Mouse (Mus musculus) embryo, embryonic 10 days (tissue): ENCODE data around the gene Gltp.

Experiments used
- DNase-seq: peaks from one replicate; pipeline ENCODE4 v3.0.0-alpha.2; 2015; ENCODE audit warnings: low spot score

Gltp gene

DNA sequence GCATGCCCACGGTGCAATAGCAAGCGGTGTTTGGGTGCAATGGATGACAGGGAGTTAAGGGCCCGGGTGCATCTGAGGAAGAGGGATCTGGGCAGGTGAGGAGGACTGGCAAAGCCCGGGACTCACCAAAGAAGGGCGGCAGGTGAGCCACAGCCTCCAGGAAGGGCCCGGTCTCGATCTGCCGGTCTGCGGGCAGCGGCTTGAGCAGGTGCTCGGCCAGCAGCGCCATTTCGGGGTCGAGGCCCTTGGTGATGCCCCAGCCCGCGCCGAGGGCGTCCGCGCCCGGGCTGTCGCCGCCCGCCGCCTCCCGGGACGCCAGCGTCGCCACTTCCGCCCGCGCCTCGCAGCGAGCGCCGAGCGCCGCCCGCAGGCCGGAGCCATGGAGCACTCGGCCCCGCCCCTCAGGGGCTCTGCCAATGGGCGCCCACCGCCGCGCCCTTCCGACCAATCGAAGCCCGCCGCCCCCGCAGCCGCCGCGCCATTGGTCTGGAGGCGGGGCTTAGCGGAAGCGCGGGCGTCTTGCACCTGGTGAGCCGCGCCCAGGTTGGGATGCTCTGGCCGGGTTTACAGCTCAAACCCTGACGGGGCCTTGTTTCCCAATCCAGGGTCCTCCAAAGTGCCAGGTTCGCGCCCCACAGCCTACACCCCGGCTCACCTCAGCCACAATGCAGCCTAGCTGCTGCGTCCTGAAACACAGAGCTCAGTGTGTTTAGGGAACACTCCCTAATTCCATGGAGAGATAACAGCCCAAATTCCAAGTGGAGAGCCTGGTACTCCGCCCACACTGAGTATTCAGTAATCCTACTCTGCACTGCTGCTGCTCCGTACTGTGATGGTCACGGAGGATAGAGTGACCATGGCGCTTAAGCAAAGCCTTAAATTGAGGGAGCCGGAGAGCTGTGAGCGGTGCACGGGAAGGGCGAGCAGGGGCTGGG, at the start of gene Gltp:
Gltp (minus strand) TSS at position 352 of the 935 bp plus-strand sequence.
- DNase-seq: peak; percentile 94

DNA sequence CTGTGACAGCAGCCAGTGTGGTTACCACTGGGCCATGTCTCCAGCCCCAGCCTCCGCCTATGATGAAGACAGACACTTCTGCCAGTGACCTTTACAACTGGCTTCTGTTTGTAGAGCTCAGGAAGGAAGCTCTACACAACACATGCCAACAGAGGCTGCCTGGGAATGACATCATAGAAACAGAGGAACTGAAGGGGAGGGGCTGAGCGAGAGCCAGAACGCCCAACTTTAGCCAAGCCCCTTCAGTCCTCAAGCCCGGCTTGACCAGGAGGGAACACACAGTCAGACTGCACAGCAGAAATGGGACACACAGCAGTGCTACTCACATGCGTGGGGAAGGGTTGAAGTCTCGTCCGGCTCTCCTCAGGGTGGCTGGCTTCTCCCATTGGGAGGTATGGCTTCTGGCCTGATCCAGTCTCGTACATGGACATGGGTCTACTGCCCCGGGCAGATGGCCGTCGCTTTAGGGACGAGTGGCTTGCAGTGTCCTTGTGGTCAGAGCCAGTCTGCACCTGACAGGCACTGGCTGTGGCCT, 48.0 kb upstream of the Gltp start:
- DNase-seq: no peak

DNA sequence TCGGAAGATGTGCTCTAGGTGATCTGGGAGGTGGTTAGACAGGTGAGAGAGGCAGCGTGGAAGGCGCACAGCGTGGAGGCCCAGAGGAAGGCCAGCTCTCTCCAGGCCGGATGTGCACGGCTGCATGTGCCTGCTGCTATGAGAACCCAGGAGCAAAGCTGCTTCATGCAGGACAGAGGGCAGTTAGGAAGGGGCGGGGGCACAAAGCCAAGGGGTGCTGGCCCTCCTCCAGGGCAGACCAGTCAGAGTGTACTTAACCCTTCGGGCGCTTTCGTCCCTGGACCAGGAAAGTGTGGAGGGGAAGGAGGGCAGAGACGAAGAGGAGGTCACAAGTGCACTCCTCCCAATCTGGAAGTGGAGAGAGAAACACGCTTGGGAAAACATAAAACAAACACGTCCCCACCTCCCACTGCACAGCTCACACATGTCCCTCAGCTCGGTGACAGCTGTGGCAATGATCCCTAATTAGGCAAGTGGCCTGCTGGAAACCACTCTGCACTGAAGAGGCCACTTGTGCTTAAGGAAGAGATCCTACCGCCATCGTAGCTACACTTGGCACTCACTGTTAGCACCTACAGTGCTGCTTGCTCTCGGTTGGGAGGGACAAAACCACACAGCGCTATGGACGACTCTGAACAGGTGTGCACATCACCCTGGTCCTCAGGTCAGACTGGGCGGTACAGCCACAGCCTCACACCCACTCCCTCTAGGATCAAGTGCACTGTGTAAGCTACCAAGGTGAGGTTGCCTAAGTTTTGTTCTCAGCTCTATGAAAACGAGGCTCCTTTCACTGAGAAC, 46.5 kb upstream of the Gltp start:
- no peak for DNase-seq

DNA sequence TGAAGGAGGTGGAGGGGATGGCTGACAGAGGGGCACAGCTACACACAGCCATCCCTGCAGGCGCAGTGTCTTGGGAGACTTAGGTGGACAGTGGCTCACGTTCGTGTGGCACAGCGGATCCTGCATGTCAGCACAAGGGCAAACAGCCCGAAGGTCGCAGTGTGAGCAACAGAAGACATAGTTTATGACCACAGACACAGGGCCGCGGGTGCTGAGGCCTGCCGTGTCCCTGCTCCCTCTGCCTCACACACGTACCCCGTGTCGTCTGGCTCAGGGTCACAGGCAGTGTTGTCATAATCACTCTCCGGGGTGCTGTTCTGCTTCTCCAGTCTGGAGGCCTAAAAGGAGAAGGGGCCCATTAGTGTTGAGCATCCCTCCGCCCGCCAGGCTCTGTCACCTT, 42.8 kb upstream of the Gltp start:
- no peak for DNase-seq

DNA sequence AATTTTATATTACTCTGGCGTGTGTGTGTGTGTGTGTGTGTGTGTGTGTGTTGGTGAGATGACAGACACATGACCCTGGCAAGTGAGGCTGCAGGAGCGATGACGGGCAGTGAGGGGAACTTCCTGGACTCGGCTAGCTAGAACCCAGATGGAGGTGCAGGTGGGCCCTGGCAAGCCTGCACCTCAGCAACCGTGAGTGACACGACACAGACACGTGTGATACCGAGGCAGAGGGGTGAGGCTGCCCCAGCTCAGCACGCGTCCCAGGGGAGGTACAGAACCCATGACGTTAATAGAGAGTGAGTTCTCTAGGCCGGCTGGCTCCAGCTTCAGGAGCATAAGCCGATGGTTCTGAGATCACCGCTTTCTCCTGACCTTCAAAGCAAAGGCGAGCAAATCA, 41.2 kb upstream of the Gltp start:
- no peak for DNase-seq

DNA sequence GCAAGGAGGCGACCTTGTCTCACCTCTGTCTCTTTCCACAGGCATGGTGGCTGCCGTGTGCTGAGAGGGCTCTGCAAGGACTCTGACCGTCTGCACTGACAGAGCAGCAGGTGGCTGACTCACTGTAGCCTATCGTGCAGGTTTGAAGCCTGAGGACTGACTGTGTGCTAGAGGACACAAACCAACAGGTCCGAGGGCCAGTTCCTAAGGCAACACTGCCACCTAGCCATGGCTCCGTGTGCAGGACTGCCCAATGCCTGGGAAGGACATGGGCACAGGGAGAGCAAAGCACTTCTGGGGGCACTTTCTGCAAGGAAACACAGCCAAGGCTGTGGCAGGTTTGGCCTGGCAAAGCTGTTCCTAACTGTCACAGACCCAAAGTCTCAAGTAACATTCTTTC, 40.7 kb upstream of the Gltp start:
- no peak for DNase-seq

DNA sequence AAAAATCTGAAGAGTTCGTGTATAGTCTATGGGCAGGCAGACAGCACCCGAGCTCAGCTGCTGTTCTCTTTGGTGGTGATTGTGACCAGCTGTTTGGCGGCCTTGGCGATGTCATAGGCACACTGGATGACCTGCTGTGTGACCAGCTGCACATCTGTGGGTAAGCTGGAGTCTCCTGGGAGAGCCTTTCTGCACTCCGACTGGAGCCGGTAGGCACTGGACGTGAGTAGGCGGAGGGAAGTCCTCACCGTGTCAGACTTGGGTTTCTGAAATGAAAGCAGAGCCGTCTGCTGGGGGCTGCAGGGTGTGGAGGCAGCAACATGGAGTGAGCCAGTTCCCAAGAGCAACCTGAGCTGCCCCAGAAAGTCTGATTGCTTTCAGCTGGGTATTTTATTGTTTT, 39.3 kb upstream of the Gltp start:
- peak; percentile 37 for DNase-seq

DNA sequence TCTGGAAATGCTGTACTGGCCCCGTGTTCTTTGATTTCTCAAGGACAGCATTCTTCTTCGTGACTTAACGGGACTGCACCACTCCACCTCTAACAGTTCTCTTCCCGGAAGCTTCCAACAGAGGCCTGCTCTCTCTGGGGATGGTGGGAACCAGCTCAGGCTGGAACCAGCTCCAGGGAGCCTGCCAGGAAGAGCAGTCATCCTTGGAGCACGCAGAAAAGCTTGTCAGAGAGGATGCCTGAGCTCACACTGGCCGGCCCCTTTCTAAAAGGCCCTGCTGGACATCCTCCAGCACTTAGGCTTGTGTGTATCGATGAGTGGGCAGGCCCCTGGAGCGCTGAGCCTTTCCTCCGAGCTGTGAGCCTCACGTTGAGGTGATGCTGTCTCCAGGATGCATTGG, 37.4 kb upstream of the Gltp start:
- DNase-seq: no peak

DNA sequence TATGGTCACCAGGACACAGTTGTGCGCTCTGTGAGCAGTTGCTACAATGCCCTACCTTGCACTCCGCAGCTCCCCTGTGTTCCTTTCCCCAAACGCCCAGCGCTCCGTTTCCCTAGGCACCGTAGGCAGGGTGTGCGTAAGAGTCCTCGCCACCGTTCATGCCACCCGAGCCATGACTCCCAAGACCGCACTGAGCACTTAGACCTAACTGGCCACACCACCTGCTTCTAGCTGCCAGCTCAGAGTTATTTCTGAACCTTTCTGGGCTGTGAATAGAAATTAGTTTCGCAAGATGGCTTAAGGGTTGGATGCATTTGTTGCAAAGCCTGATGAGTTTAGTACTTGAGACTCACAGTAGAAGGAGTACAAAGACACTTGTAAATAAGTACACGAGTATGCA, 32.1 kb upstream of the Gltp start:
- DNase-seq: no peak

DNA sequence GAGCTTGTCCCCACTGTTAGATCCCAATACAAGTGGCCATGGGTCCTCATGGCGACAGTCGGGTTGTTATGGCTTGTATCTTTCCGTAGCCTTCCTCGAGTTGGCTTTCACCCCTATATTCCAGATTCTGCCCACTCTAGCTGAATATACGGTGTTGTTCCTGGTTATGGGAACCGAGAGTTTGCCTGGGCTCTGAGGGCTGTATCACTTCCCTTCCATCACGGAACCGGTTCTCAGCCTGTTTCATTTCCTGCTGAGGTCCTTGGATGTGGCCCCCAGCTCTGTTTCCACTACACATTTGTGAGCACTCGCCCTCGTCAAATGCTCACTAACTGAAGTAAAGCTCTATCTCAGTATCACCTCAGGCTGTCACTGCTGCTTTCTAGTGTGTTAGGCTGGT, 31.2 kb upstream of the Gltp start:
- no peak for DNase-seq

DNA sequence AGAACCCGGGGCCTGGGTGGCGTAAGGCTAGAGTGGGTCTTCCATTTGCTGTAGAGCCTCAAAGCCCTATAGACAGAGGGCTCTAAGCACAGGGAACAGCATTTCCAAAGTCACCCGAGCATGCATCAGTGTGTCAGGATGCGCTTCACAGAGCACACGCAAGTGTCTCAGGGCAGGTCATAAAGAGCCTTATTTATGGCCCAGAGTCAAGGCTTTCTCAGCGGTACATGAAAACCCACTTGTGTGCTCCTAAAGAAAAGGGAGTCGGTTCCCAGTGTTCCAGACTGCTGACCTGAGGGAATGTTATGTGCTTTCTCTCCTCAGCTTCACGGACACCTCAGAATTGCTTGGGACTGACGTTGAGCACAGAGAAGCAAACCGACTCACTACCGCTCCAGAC, 30.0 kb upstream of the Gltp start:
- no peak for DNase-seq

DNA sequence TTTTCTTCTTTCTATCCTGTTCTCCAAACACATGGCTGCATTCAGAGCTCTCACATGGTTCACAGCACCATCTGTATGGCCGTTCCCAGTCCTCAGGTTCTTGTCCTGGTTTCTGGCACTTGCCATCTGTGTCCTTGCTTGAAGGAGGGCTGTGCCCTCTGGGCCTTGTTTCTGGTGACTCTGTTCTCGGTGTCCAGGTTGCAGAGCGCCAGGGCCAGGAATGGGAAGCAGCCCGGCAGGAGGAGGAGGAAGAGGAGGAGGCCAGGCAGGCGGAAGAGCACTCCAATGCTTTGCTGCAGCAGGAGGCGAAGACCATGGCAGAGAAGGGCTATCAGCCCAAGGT, 29.1 kb upstream of the Gltp start:
- DNase-seq: no peak

DNA sequence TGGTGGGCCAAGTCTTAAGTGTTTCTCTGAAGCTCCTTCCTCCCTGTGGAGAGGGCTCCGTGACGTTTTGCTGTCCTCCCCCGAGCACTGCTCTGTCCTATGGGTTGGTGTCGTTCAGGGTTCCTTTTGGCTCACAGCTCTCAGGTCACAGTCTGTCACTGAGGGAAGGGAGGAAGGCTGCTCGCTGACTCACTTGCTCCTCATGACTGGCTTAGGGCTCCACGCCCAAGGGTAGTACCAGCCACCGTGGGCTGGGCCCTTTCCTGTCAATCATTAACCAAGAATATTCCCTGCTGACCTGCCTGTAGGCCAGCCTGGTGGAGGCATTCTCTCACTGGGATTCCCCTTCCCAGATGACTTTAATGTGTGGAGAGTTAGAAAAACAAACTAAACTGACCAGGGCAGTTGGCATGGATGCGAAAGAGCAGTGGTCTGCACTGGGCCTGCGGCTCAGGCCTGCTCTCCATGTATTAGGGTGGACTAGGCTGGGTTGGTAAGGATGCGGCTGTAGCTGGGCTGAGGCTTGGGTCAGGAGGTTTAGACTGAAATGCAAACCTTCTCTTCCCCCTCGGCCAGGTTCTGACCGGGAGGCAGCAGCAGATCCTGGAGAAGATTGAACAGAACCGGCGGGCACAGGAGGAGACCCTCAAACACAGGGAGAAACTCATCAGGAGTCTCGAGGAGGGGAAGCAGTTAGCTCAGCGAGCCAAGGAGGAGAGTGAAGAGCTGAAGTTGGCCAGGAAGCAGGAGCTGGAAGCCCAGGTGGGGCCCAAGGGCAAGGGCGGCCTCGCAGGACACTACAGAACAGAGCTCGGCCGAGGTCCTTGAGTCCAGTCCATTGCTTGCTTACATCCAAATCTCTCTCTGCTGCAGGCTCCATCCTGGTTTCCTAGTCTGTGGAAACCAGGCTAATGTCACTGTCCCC, 28.5 kb upstream of the Gltp start:
- DNase-seq: no peak

DNA sequence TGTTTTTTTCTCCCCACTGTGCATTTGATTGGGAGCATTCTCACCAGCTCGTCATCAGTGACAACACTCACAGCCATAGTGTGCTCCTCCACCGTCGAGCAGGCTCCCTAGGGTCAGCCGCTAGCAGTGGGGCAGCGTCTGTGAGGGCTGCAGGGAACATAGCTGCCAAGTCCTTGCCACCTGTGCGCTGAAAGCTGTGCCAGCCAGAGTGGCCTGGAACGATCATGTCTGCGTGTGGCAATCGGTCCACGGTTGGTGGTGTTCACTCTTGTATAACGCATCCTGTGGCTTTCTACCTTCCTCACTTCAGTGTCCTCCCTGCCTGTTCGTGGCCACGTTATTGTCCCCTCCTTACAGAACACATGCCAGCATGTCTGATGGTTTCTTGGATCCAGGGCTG, 27.7 kb upstream of the Gltp start:
- no peak for DNase-seq

DNA sequence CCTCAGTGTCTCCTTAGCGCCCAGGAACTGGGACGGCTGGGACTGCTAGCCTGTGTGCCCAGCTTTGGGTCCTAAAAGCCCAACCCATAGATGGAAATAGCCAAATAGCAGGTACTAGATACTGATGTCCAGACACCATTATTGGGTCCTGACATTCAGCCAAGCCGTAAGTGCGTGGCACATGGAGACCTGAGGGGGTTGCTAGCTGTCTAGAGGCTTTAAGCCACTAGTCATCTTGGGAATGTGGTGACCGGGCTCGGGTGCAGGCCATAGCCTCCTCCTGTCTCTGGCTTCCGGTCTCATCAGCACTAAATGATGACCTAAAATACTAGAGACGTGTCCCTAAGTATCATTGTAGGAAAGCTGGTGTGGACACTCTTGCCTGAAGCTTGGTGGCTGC, 27.2 kb upstream of the Gltp start:
- DNase-seq: no peak

DNA sequence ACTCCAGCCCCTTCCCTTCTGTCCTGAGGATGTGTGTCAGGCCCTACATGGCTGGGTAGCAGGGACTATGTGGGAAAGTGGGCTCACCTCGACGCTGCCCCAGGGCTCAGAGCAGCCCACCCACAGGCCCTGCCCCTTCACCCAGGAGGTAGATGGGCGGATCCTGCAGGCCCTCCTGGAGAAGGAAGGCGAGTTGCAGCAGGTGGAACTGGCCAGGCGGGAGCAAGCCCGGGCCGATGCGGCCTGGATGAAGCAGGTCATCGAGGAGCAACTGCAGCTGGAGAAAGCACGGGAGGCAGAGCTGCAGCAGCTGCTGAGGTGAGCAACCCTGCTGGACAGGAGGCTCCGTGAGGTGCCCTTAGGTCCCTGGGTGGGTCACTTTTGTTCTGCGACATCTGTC, 26.5 kb upstream of the Gltp start:
- no peak for DNase-seq

DNA sequence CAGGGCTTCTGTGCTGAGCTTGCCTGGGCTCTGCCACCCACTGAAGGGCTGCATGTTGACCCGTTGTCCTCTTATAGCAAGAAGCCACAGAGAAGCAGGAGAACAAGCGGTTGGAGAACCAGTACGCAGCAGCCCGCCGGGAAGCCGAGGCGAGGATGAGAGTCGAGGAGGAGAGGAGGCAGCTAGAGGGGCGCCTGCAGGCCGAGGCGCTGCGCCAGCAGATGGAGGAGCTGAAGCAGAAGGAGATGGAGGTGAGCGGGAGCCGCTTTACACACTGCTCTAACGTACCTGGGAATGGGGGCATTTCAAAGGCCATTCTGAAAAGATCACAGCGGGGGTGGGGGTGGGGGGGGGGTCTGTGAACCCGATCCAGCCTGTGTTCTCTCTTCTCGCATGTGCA, 23.8 kb upstream of the Gltp start:
- no peak for DNase-seq

DNA sequence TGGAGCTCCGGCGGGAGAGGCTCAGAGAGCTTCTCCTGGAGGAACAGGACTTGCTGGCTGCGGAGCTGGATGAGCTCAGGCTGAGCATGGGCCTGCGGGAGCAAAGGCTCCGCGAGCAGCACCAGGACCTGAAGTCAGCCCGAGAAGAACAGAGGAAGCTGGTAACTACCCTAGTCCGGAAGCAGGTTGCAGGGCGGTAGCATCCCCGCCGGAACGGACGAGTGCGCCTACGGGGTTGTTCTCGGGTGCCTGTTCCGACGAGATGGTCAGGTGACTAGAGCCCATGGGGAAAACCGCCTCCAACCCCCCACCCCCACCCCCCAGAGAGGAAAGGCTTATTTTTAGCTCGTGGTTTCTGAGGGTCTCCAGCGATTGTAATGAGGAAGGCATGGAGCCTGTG, 18.6 kb upstream of the Gltp start:
- no peak for DNase-seq

DNA sequence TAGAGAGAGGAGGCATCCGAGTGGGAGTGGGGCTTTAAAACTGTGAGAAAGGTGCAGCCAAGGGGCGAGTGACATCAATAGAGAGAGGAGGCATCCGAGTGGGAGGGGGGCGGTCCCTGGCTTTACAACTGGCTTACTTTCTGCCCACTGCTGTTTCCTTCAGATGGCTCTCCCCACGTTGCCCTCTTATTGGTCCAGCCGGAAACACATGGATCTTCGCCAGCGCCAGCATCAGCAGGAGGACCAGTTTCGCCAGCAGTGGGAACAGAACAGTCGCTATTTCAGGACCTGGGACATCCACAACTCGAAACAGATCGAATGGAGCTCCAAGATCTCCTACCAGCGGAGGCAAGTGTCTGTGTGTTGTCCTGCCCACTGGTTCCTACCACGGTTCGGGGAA, 17.7 kb upstream of the Gltp start:
- DNase-seq: no peak

DNA sequence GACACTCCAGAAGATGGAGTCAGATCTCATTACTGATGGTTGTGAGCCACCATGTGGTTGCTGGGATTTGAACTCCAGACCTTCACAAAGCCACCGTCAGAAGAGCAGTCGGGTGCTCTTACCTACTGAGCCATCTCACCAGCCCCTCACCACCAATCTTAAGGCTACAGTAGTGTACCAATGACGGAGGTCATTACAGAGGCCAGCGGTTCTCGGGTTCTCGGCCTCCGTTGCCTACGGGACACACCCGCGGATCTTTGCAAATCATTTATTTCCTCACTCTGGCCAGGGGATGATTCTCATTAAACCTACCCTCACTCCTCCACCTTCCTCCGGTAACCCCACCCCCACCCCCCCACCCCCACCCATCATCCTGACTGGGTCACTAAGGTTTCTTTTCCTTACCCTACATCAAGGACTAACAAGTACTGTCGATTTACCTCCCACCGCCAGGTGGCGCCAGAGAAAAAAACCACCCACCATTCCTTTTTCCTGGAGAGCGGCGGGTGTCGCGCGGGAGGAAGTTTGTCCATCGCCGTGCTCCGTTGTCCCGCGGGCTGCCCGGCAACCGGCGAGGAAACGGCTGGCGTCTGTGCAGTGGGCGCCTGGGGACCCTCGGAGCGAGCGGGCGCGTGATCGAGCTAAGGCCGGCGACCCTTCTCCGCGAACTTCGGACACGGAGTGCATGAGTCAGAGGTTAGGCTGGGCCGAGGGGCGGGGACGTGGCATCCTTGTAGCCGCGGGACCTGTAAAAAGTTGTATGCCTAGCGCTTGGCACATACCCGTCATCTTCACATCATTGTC, 16.7 kb upstream of the Gltp start, which contains the start of gene Tchp:
Tchp (plus strand) TSS at position 496 of the 804 bp plus-strand sequence.
- DNase-seq: peak; percentile 93
